Mouse (Mus musculus) thymus, postnatal 0 days (tissue): ENCODE results near the gene Ocel1. TPM values are rescaled to one million over a fixed set of nuclear protein-coding genes. Genes with fewer than 3 reads are reported as not detected.

Source experiments
- DNase-seq: peaks from one replicate; pipeline ENCODE4 v3.0.0-alpha.2; 2015; ENCODE audit warnings: low spot score
- polyA plus RNA-seq: library from polyadenylated mRNA; unstranded; fragments of >200 nt; fragmentation: Nextera tagmentation; extraction: Ambion mirVana; gene quantifications from 2 replicates; pipeline ENCODE4 v1.2.1, GENCODE M21; 2015

Gene Ocel1
- polyA plus RNA-seq, 1 experiment from 2014 or later = 19.2 TPM

DNA sequence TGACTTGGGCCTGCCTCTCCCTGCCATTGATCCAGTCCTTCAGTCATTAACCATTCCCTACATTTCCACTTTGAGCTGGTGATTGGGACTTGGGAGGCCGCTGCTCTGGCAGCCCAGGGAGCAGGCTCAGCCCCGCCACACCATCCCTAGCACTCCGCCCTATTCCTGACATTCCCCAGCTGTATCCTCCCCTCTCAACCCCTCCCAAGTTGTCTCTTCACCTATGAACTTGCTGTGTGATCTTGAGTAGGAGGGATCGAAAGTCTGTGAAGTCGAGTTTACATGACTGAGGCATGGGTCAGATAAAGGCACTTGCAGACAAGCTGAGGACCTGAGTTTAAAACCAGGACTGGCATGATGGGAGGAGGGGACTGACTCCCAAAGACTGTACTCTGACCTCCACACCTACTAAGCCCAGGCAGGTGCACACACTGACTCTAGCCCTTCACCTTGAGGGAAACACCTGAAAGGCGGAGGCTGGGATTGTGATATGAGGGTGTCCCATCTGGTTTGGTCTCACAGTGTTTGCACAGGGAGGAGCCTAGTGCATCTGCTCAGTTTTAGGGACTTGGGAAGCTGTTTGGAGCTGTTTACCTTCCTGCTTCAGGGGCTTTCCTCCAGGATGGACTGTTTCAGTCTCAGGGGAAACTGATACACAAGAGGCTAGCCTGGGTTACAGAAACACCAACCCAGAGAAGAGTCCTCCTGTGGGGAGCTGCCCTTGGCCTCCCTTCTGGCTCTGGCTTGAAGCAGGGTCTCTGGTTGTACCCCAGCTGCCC is 32.2 kb downstream of the Ocel1 start:
- no peak for DNase-seq

DNA sequence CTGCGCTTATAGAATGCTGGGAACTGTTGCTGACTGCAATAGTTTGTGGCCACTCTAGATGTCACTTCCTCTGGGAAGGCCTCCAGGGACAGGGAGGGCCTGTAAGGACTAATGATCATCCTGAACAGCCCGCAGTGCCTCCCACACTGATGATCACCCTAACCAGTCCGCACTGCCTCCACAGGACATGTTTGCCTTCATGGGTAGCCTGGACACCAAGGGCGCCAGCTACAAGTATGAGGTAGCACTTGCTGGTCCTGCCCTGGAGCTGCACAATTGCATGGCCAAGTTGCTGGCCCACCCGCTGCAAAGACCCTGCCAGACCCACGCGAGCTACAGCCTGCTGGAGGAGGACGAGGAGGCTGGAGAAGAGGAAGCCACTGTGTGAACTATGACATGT is 32.9 kb downstream of the Ocel1 start:
- DNase-seq = no peak

DNA sequence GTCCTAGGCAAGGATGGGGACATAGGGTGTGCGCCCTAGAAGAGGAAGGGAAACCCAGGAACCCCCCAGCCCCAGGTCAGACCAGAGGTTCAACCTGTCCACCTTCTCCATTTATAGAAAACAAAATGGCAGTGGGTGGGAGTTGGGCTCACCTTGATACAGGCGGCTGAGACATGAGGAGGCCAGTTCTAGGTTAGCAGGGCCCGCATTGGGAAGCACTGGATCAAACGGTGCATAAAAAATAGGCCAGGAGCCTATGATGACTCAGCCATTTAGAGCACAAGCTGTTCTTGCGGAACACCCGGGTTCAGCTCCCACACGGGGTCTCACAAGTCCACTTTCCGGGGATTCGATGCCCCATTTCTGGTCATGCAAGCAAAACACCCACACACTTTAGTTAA is 33.9 kb downstream of the Ocel1 start:
- DNase-seq = no peak

DNA sequence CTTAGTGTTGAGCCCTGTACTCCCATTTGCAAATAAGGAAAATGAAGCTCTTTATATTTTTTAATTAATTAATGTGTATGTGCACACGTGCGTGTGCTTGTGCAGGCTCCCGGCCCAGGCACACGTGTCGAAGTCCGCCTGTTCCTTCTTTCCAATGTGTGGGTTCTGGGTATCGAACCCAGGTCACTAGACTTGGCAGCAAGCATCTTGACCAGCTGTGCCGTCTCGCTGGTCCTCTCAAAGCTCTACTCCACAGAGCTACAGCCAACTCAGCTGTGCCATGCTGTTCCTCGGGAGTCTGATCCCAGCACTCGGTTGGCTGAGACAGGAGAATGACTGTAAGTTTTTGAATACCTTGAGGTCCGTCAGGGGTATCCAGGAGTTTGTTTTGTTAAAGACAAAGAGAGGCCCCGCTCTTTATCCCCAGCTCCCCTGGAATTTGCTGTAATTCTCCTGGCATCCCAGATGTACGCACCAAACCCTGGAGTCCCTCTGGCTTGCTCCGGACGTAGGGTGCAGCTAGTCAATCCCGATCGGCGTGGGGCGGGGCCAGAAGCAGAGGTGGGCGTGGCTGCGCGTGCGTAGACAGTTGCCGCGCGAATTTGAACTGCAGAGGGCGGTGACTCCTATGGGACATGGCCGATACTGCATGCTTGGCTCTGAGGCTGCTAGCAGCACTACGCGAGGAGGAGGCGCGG is 34.5 kb downstream of the Ocel1 start, which contains the start of gene Ankle1:
Gene Ankle1 (plus strand): TSS at position 610 of the 698 bp plus-strand sequence.
- DNase-seq = peak; percentile 94

DNA sequence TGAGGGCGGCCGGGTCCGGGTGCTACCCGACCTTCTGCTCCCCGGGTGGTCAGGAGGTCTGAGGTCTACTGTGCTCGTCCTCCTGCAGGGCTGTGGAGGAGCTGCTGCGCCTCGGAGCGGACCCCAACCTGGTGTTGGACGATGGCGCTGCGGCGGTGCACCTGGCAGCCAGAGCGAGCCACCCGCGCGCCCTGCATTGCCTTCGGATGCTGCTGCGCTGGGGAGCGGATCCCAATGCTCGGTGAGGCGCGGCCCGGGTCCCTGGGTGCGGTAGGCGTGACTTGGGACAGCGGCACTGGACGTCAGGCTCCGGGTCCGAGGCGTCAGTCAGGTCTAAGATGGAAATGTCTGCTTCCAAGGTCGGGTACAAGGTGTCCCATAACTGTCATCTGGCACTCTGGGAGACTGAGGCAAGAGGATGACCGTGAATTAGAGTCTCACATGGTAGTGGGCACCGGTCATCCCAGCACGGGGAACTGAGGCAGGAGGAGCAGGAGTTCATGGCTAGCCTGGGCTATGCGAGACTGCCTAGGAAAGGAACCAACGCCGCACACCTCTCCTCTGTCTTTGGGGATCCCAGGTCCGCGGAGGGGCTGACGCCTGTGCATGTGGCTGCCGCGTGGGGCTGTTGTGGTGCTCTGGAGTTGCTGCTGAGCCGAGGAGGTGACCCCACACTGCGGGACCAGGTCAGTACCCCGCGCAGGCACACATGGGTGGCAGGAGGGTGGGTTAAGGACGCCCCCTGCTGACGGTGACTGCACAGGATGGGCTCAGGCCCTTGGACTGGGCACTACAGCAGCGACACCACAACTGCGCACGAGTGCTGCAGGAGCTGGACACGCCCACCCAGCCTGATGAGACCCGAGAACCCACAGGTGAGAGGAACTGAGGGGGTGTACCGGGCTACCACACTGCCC is 35.3 kb downstream of the Ocel1 start:
- peak; percentile 41 for DNase-seq

- DNase-seq = no peak
Measured at GRCm38 (mm10) chr8:71407441-71407840, 36.3 kb downstream of the Ocel1 start.

GRCm38 (mm10) chr8:71408231-71408630 is 37.1 kb downstream of the Ocel1 start:
- no peak for DNase-seq

GRCm38 (mm10) chr8:71411535-71412273 is 40.6 kb downstream of the Ocel1 start:
- peak; percentile 58 for DNase-seq

GRCm38 (mm10) chr8:71422121-71422520 is 51.0 kb downstream of the Ocel1 start:
- DNase-seq = no peak

Other genes with a start within 250 kb of the Ocel1 start
- 16.4 and 18.7 TPM in 2 replicates for gene Myo9b, start 98.6 kb upstream of the Ocel1 start, polyA plus RNA-seq
- 39.3 and 48.6 TPM in 2 replicates for gene Haus8, start 98.4 kb upstream of the Ocel1 start, polyA plus RNA-seq
- 143 and 152 TPM in 2 replicates for gene Use1, start 4.5 kb upstream of the Ocel1 start, polyA plus RNA-seq
- 17.7 and 18.4 TPM in 2 replicates for gene Nr2f6, start 10.7 kb downstream of the Ocel1 start, polyA plus RNA-seq
- 4.7 and 5.1 TPM in 2 replicates for gene Ushbp1, start 24.5 kb downstream of the Ocel1 start, polyA plus RNA-seq
- gene Babam1, start 25.6 kb downstream of the Ocel1 start, polyA plus RNA-seq = 83.2 and 87.4 TPM in 2 replicates
- 15.3 and 25.1 TPM in 2 replicates for gene Ankle1, start 34.7 kb downstream of the Ocel1 start, polyA plus RNA-seq
- gene Abhd8, start 92.4 kb downstream of the Ocel1 start, polyA plus RNA-seq = 190 and 219 TPM in 2 replicates
- gene Mrpl34, start 93.7 kb downstream of the Ocel1 start, polyA plus RNA-seq = 221 TPM in 2 replicates
- 154 and 157 TPM in 2 replicates for gene Dda1, start 97.9 kb downstream of the Ocel1 start, polyA plus RNA-seq
- gene Ano8, start 114.7 kb downstream of the Ocel1 start, polyA plus RNA-seq = 0.68 and 1.4 TPM in 2 replicates
- 17.8 TPM in 2 replicates for gene Gtpbp3, start 116.8 kb downstream of the Ocel1 start, polyA plus RNA-seq
- 27.5 and 31.6 TPM in 2 replicates for gene Plvap, start 140.5 kb downstream of the Ocel1 start, polyA plus RNA-seq
- gene Ccdc194, start 154.4 kb downstream of the Ocel1 start, polyA plus RNA-seq = 0.08 and 0.15 TPM in 2 replicates
- gene Bst2, start 166.2 kb downstream of the Ocel1 start, polyA plus RNA-seq = 158 TPM in 2 replicates
- gene Mvb12a, start 171.6 kb downstream of the Ocel1 start, polyA plus RNA-seq = 98.3 and 101 TPM in 2 replicates
- 13.0 and 13.1 TPM in 2 replicates for gene Tmem221, start 187.6 kb downstream of the Ocel1 start, polyA plus RNA-seq
- 1.1 and 1.3 TPM in 2 replicates for gene Nxnl1, start 195.3 kb downstream of the Ocel1 start, polyA plus RNA-seq
- 32.4 and 33.8 TPM in 2 replicates for gene Slc27a1, start 197.6 kb downstream of the Ocel1 start, polyA plus RNA-seq
- gene Pgls, start 220.9 kb downstream of the Ocel1 start, polyA plus RNA-seq = 340 and 346 TPM in 2 replicates
- gene Fam129c, start 226.3 kb downstream of the Ocel1 start, polyA plus RNA-seq = 9.4 and 11.2 TPM in 2 replicates
- gene Colgalt1, start 239.7 kb downstream of the Ocel1 start, polyA plus RNA-seq = 37.9 and 38.9 TPM in 2 replicates